8 mouse cellular contexts compared by ENCODE assay signal in genomic region chr11:102082322-102082721, GRCm38 (mm10). TPM values are rescaled to one million over a fixed set of nuclear protein-coding genes. Genes with fewer than 3 reads are reported as not detected.
DNase-seq lines count a peak whose midpoint lies in the region; TF ChIP-seq lines count a peak whose summit lies in the region.

No protein-coding gene starts in this region.

- H3K4me1 ChIP-seq in cortical plate, adult 2 months (ENCODE audit: control insufficient read depth, insufficient read depth, low read length), result peaks cover 6% of the 10 kb centered on the region

- no peak overlapping the region for H3K27ac ChIP-seq in cortical plate, adult 2 months (ENCODE audit: insufficient read depth, low read length)

- TF ChIP-seq CTCF in cortical plate, adult 2 months (IDR thresholded peaks at IDR 0.05; ENCODE audit: extremely low read depth, insufficient read depth, low read length), result no peak

- intact Hi-C loops in gastrocnemius, postnatal 14 days (cut with DNase I; ENCODE audit: low total_unique reads), result no loop called here

- no peak for TF ChIP-seq POLR2A in cortical plate, adult 2 months (IDR thresholded peaks at IDR 0.05; ENCODE audit: extremely low read depth, insufficient read depth, low read length)

- peak overlapping the region; percentile 15 for H3K4me3 ChIP-seq in cortical plate, adult 2 months (ENCODE audit: insufficient read depth, low read length)

- peak; percentile 87 for DNase-seq in adrenal gland, postnatal 14 days
- peak; percentile 67 for DNase-seq in gastrocnemius, postnatal 14 days
- DNase-seq in induced T-regulatory cell, adult 2 months (ENCODE audit: low read depth), result peak; percentile 45
- peak; percentile 50 to 80 for DNase-seq in left cerebral cortex, adult 8-10 months (ENCODE audit: low spot score in 2 of 2)
- peak; percentile 59 for DNase-seq in lung, postnatal 25 days (ENCODE audit: low spot score)
- peak; percentile 93 to 94 for DNase-seq in right cerebral cortex, postnatal 10 days (ENCODE audit: low spot score in 2 of 2)
- no peak for DNase-seq in thymus, postnatal 25 days

RNA-seq across cellular contexts. Expression of gene Mpp2, which starts 6.0 kb away (rescaled TPM):
- total RNA-seq in adrenal gland, postnatal 14 days (2021), result 8.6 and 10.1 TPM in 2 replicates
- polyA plus RNA-seq in cortical plate, adult 2 months (2012; rRNA removed), result 128 and 133 TPM in 2 replicates
- 1 to 10 TPM in 1 of 2 experiments, under 1 TPM in 1; 0.92 to 1.6 TPM for total RNA-seq in gastrocnemius, postnatal 14 days (2021)
- 100 to 1,000 TPM; 126 to 142 (median 135) TPM for total RNA-seq in left cerebral cortex, adult 8-10 months (2022)

RNA-seq across cellular contexts. Expression of gene Ppy, which starts 18.8 kb away (rescaled TPM):
- total RNA-seq in adrenal gland, postnatal 14 days (2021), result not detected in 2 replicates
- not detected in 2 replicates for polyA plus RNA-seq in cortical plate, adult 2 months (2012; rRNA removed)
- total RNA-seq in gastrocnemius, postnatal 14 days (2021), result not detected
- not detected for total RNA-seq in left cerebral cortex, adult 8-10 months (2022)

RNA-seq across cellular contexts. Expression of gene Pyy, which starts 25.3 kb away (rescaled TPM):
- total RNA-seq in adrenal gland, postnatal 14 days (2021), result not detected in 2 replicates
- not detected in 2 replicates for polyA plus RNA-seq in cortical plate, adult 2 months (2012; rRNA removed)
- total RNA-seq in gastrocnemius, postnatal 14 days (2021), result not detected
- not detected for total RNA-seq in left cerebral cortex, adult 8-10 months (2022)

RNA-seq across cellular contexts. Expression of gene Cd300lg, which starts 41.0 kb away (rescaled TPM):
- 50.5 and 61.4 TPM in 2 replicates for total RNA-seq in adrenal gland, postnatal 14 days (2021)
- polyA plus RNA-seq in cortical plate, adult 2 months (2012; rRNA removed), result 0.15 and 0.19 TPM in 2 replicates
- total RNA-seq in gastrocnemius, postnatal 14 days (2021), result 10 to 100 TPM; 20.2 to 28.6 TPM
- under 1 TPM in 3 of 4 experiments, not detected in 1; 0.15 to 0.18 (median 0.17) TPM for total RNA-seq in left cerebral cortex, adult 8-10 months (2022)

RNA-seq across cellular contexts. Expression of gene Mpp3, which starts 54.1 kb away (rescaled TPM):
- 9.0 and 14.8 TPM in 2 replicates for total RNA-seq in adrenal gland, postnatal 14 days (2021)
- polyA plus RNA-seq in cortical plate, adult 2 months (2012; rRNA removed), result 57.9 and 60.4 TPM in 2 replicates
- 10 to 100 TPM; 40.6 to 47.1 TPM for total RNA-seq in gastrocnemius, postnatal 14 days (2021)
- 10 to 100 TPM; 73.8 to 85.2 (median 77.1) TPM for total RNA-seq in left cerebral cortex, adult 8-10 months (2022)

Comparison
In these comparisons a context has a peak if more than half of its experiments do, and no peak if none do; other contexts are left out.
1. RNA of gene Mpp2, which starts 6.0 kb away (total RNA-seq): 126 to 142 TPM in left cerebral cortex, adult 8-10 months; 8.6 to 10.1 TPM in adrenal gland, postnatal 14 days and 0.92 to 1.6 TPM in gastrocnemius, postnatal 14 days; every median in the first group is over 10 times any median in the second.